Mouse (Mus musculus): ENCODE data around the gene Grid1.
A peak's percentile ranks its signal among the peaks of the same experiment; 100 is the strongest.

The Grid1 gene

GRCm38 (mm10) chr14:34917111-34917510, 97.2 kb downstream of the Grid1 start:
- DNase-seq (ENCODE audit: low spot score): no peak

- DNase-seq (ENCODE audit: low spot score): no peak
These were observed 99.3 kb downstream of the Grid1 start for GRCm38 (mm10) chr14:34919221-34919620.

- no peak for DNase-seq (ENCODE audit: low spot score)
These were observed 101.4 kb downstream of the Grid1 start for GRCm38 (mm10) chr14:34921265-34921664.

GRCm38 (mm10) chr14:34925021-34925420, 105.1 kb downstream of the Grid1 start:
- DNase-seq (ENCODE audit: low spot score): no peak

- peak; percentile 35 for DNase-seq (ENCODE audit: low spot score)
These were observed 110.3 kb downstream of the Grid1 start for GRCm38 (mm10) chr14:34930040-34930719.

GRCm38 (mm10) chr14:34933197-34933596, 113.3 kb downstream of the Grid1 start:
- no peak for DNase-seq (ENCODE audit: low spot score)

- DNase-seq (ENCODE audit: low spot score): peak; percentile 24
These were observed 116.4 kb downstream of the Grid1 start for GRCm38 (mm10) chr14:34936192-34936770.

- DNase-seq (ENCODE audit: low spot score): peak; percentile 68
These were observed 124.6 kb downstream of the Grid1 start for GRCm38 (mm10) chr14:34944390-34944979.

- no peak for DNase-seq (ENCODE audit: low spot score)
These were observed 125.8 kb downstream of the Grid1 start for GRCm38 (mm10) chr14:34945471-34946313.

GRCm38 (mm10) chr14:34946314-34946583, 126.3 kb downstream of the Grid1 start:
- DNase-seq (ENCODE audit: low spot score): no peak

- DNase-seq (ENCODE audit: low spot score): no peak
These were observed 128.3 kb downstream of the Grid1 start for GRCm38 (mm10) chr14:34948249-34948648.

- no peak for DNase-seq (ENCODE audit: low spot score)
These were observed 132.4 kb downstream of the Grid1 start for GRCm38 (mm10) chr14:34952311-34952710.

GRCm38 (mm10) chr14:34953566-34953965, 133.7 kb downstream of the Grid1 start:
- DNase-seq (ENCODE audit: low spot score): peak; percentile 27

GRCm38 (mm10) chr14:34955689-34956088, 135.8 kb downstream of the Grid1 start:
- no peak for DNase-seq (ENCODE audit: low spot score)

GRCm38 (mm10) chr14:34960227-34960626, 140.3 kb downstream of the Grid1 start:
- DNase-seq (ENCODE audit: low spot score): peak; percentile 52

- DNase-seq (ENCODE audit: low spot score): no peak
These were observed 143.8 kb downstream of the Grid1 start for GRCm38 (mm10) chr14:34963616-34964168.

- peak; percentile 37 for DNase-seq (ENCODE audit: low spot score)
These were observed 149.4 kb downstream of the Grid1 start for GRCm38 (mm10) chr14:34969102-34969819.

- no peak for DNase-seq (ENCODE audit: low spot score)
These were observed 153.0 kb downstream of the Grid1 start for GRCm38 (mm10) chr14:34972930-34973329.

GRCm38 (mm10) chr14:34980756-34981155, 160.8 kb downstream of the Grid1 start:
- DNase-seq (ENCODE audit: low spot score): no peak

- DNase-seq (ENCODE audit: low spot score): no peak
These were observed 169.2 kb downstream of the Grid1 start for GRCm38 (mm10) chr14:34989131-34989530.

- DNase-seq (ENCODE audit: low spot score): no peak
These were observed 186.8 kb downstream of the Grid1 start for GRCm38 (mm10) chr14:35006736-35007135.

GRCm38 (mm10) chr14:35008674-35009073, 188.8 kb downstream of the Grid1 start:
- no peak for DNase-seq (ENCODE audit: low spot score)
